Mouse (Mus musculus) regulatory T cell (primary cell): ENCODE results near the gene Krt79.

ENCODE experiments used
- in situ Hi-C: fragments of 300-600 bp; cut with MboI, MseI; formaldehyde crosslinking; loops from one replicate; pipeline ENCODE4 v1.15.1; 2025; ENCODE audit warnings: high pct_unique_total_duplicates

The Krt79 gene

DNA sequence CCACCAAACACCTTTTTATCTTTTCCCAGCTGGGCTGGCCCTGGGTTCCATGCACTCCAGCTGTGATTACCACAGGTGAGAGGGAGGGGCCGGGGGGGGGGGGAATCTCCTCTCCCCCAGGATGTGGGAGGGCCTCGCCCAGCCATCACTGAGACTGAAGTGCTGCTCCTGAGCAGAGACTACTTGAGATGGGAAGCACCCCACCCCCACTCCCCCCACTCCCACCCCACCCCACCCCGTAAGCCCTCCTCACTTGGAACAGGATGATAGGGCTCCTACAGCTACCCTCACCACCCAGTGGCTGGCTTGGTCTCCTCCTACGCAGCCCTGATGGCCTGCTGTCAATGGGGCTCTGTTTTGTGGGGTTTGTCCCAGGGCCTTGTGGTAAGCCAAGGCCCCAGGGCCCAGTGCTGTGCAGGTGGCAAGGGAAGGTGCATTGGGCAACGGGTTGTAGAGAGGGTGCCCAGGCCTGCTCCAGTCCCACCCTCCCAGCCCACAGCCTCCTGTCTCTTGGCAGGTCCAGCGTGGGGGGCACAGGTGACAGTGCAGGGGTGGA lies at the start of gene Krt79:
TSS of gene Krt79 (minus strand) at position 51 of the 556 bp plus-strand sequence.
- in situ Hi-C loops: no loop called here

DNA sequence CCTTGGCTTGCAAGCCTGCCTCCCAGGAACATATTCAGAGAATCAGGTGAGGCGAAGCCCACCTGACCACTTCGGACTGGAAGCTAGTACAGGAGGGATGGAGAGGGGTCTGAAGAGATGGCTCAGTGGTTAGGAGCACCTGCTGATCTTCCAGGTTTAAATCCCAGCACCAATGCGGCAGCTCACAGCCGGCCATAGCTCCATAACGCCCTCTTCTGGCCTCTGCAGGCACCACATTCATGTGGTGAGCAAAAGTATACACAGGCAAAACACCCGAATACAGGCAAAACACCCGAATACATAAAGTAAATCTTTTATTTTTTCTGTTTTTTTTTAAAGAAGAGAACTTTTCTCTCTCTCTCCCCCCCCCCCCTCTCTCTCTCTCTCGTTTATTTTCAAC lies 48.6 kb upstream of the Krt79 start:
- in situ Hi-C loops: no loop called here

DNA sequence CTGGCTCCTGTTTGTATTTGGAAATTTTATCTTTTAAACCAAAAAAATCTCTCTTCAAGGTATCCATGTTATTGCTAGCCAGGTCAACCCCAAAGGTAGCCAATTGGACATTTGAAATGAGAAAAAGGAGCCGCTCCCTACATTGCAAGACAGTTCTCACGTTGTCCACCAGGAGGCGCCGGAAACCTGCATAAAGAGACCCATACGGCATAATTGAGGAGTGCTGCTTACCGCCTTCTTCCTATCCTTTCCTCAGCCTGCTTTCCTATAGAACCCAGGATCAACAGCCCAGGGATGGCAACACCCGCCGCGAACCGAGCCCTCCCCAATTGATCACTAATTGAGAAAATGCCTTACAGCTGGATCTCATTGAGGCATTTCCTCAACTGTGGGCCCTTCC lies 48.0 kb upstream of the Krt79 start:
- in situ Hi-C loops: no loop called here

DNA sequence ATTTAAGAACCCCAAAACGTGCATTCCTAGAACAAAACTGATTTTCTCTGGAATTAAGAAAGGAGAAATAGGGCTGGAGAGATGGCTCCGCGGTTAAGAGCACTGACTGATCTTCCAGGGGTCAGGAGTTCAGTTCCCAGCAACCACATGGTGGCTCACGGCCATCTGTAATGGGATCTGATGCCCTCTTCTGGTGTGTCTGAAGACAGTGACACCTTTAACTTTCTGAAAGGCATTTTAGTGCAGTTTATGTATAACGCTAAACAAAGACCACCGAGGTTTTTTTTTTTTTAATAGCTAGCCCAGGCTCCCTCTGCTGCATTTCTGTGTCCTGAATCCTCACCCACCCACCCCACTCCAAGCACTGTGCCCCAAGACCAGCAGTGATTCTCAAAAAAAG lies 44.6 kb upstream of the Krt79 start:
- in situ Hi-C loops: loop anchor here (5.0 kb wide), 1 partner anchor 657 kb away; no protein-coding TSS in a partner anchor

DNA sequence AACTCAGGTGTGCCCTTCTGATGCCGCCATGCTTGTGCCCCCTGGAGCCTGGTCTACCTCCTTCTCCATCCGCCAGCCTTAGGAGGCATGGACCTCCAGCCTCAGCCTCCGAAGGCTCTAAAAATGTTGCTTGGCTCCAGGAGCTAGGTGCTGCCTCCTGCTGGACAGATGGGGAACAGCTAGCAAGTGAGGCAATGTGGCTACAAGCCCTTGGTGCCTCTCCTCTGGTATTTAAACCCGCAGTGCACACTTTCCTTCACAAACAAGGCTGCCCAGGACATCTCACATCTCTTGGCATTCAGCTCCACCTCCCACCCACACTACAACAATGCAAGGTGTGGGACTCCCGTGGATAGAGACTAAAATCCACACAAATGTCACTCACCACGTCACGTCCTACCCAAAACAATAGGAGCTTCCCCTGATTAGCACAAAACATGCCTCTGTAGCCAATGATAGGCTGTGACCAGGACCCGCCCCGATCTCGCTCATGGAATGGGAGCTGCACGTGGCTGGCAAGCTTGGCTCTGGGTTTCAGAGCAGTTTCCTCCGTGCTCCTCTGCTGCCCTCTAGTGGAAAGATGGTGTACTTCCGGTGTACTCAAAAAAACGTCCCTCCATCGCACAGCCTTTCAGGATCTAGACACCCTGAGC lies 44.0 kb upstream of the Krt79 start:
- in situ Hi-C loops: loop anchor here (5.0 kb wide), 1 partner anchor 657 kb away; no protein-coding TSS in a partner anchor

DNA sequence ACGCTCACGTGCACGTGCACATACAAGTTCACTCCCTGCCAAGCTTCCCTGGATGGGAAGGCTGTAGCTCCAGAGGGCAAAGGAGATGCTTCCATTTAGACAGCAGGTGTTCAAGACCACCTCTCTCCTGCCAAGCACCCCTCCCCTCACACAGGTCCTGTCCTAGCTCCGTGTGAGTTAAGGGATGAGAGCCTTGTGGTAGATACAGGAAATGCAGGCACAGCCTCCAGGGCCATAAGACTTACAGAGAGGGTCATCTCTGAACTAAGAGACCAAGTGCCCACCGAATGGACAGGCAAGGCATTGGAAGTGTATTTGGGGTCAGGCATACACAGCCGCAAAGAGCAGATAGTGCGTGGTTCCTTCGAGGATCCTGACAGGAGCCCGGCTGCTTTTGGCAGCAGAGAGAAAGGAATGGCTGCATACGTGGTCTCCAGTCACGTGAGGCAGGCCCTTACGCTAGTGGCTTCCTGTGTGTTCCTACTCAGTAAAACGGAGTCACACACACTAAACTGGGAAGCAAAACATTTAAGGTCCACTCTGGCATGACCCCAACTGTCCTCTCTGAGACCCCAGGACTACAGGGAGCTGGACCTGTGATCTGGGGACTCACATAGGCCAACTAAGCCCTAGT lies 43.3 kb upstream of the Krt79 start:
- in situ Hi-C loops: loop anchor here (5.0 kb wide), 1 partner anchor 656 kb away; no protein-coding TSS in a partner anchor

DNA sequence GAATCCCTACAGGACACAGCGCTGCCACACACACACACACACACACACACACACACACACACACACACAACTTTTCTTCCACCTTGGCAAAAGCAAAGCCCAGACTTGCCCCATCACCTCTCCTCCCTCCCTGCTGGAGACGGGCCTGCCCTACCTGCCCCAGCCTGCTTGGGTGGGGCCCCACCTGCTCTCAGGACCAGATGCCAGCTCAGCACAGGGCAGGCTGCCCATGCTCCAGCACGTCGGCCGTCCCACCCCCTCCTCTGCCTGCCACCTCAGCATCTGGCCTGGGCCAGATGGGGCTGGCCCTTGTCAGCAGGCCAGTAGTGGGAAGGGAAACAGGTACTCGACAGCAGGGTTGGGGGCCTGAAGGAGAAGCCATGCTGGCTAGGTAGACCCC lies 40.7 kb upstream of the Krt79 start:
- in situ Hi-C loops: loop anchor here (5.0 kb wide), 1 partner anchor 654 kb away; no protein-coding TSS in a partner anchor

DNA sequence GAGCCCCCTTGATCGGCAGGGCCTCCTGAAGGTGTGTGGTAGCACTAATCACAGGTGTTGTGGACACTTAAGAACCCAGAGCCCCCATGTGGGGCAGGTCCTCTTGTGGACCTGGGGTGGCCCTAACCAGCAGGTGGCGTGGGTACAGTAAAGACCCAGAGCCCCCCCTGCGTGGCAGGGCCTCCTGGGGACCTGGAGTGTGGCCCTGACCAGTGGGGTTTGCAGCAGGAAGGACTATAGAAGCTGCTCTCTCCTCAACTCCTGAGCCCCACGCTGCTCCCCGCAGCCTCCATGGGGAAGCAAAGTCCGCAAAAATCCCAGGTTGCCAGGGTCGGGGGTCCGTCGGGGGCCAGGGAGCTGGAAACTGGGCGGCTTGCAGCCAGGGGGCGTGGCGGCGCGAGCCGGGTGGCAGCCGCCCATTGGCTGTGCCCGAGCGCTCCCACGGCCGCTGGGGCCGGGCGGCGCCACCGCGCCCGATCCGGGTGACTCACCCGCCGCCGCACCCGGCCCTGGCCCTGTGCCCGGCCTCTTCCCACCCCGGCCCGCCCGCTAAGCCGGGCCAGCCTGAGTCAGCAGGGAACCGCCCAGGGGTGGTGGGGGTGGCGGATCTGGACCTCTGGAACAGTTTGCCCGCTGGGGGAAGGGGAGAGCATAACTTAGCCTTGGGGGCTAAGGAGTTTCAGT lies 37.1 kb upstream of the Krt79 start:
- in situ Hi-C loops: no loop called here

DNA sequence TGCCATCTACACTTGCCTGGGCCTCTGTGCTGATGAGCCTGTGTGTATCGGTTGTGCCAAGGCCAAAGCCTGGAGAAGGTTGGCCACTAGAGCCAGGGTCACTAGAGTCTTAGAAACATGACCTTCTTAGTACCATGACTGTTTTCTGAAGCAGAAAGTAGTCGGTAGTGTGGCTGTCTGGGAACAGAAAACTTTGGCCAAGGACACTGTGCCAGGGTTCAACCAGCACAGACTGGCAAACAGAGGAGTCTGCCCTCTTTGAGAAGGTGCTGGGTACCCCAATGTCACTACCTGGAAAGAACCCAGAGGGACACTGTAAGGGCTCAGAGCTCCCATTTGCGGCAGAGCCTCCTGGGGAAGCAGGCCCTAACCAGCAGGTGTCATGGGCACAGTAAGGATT lies 36.5 kb upstream of the Krt79 start:
- in situ Hi-C loops: no loop called here

DNA sequence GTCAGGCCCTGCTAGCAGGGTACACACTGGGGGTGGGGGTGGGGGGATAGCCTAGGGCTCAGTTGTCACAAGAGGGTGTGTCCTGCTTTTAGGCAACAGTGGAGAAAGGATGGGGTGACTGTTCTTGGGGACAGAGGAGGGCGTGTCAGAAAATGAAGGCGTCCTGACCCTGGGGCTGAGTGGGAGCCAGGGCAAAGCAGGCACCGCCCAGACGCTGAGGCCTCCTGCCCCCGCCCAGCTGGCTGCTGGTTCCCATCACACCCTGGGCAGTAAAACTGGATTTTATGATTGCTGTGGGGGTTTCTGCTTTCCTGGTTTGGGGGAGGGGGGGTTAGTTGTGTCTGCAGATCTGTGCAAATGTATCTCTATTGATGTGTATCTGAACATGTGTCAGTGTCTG lies 35.9 kb upstream of the Krt79 start:
- in situ Hi-C loops: no loop called here

DNA sequence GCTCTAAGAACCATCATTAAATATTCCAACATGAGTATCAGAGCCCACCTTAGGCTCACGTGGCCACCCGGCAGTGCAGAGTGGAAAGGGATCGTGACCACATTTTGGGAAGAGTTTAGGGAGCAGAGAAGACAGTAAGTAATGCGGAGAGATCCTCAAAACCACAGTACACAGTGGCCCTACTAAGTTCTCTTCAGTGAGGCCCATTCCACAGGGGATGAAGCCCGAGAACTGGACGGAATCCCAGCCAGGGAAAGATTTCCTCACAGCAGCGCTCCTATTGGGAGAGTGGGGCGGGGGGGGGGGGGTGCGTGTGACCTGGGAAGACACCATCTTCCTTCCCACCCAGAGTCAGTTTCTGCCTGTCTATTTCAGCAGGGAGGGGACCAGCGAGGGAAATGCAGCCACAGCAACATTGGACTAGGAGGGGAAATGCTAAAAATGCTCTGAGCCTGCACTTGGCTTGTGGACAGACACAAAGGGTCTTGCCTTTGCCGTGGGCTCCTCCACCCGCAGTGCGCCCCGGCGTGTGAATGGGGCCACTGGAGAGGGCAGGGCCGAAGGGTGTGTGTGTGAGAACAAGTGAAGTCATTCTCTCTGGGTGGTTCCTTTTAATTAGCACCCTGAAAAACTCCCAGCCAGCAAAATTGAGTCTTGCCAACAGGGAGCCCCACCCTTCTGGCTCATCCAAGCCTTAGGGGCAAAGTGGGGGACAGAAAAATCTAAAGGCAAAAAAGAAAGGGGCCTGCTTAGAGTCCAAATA lies 34.1 kb upstream of the Krt79 start:
- in situ Hi-C loops: loop anchor here (5.0 kb wide), 1 partner anchor 197 kb away; no protein-coding TSS in a partner anchor

DNA sequence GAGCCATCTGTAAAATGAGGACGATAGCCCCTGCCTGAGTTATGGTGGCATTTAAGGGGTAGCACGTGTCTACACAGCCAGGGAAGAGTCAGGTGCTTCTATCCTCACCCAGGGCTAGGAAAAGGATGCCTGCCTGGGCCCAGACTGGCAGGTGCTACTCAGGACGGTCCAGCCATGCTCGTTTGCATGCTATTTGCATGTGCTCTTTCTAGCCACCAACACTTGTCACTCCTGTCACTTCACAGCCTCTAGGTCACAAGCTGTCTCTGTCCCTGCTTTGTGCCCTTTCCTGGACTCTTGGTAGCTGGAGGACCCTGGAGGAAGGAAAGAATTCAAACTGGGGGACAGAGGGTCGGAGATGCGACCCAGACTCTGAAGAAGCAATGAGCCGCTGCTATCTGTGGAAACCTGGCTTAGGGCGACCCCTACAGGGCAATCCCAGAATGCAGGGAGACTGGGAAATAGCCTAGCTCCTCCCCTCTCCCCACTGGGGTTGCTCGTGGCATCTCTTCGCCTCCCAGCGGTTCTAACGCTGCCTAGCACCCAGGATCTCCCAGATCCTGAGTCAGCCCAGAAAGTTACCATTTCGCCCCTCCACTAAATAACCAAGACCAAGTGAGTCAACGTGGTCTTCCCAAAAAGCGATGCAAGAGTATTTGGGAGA lies 33.4 kb upstream of the Krt79 start:
- in situ Hi-C loops: loop anchor here (5.0 kb wide), 1 partner anchor 196 kb away; no protein-coding TSS in a partner anchor

DNA sequence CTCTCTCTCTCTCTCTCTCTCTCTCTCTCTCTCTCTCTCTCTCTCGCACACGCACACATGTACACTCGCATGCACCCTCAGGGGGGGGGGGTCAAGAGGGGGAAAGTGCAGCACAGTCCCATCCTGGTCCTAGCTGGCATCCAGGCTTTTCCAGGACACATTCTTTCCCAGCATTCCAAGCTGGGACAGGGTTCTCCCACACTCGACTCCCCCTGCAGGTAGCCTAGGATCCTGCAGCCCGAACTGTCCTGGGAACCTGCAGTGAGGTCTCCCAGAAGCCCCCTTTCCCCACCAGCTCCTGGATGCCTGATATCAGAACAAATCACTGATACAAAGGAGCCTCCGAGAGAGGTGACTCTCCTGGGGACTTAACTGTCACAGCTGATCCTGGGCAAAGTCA lies 30.4 kb upstream of the Krt79 start:
- in situ Hi-C loops: loop anchor here (5.0 kb wide), 1 partner anchor 193 kb away; no protein-coding TSS in a partner anchor

DNA sequence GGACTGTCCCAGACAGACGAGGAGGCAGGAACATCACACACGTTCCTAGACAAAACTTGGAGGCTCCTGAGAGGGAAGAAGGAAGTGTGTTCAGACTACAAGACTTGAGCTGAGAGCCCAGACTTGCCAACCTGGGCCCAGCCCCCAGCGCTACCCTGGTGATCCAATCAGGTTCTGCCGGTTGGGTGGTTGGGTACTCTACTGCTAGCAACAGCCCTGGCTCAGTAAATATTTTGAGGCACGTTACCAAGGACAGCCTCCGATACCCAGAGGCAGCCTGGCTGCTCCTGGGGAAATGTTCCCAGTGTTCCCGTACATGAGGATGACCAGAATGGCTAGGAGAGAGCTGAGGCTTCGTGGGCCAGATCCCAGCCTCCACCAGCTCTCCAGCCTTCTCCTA lies 26.7 kb upstream of the Krt79 start:
- in situ Hi-C loops: no loop called here

DNA sequence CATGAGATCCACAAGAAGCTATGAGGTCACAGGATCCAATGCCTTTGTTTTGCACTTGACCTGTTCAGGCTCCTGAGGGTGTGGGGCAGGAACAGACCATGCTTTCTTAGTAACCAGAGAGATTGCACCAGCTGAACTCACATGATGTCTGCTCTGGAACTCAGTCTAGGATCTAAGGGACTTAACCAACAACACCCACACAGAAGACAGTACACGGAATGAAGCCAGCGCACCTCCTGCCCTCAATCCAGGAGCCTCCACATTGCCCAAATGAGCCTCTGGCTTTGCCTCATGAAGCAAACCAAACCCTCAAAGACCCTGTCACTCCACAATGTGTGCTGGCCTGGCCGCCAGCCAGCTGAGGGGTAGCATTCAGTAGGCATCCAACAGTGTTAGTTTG lies 18.8 kb upstream of the Krt79 start:
- in situ Hi-C loops: loop anchor here (5.0 kb wide), 1 partner anchor 632 kb away; no protein-coding TSS in a partner anchor

DNA sequence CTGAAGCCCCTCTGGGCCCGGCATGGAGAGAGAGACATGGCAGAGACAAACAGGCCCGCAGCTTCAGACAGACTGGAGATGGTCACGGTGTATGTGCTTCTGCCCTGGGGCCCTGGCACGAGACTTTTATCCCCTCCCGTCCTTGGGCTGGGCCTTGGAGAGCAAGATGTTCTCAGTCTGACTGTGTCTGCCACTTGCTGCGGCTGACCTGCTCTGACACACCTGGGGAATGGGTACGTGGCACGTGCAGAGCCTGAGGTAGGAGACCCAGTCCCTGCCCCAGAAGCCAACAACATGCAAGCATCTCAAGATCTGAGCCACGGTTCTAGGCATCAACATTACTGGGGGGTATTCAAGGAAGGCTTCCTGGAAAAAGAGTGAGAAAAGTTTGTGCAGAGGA lies 14.1 kb upstream of the Krt79 start, which contains the start of gene Krt78:
TSS of gene Krt78 (minus strand) at position 101 of the 400 bp plus-strand sequence.
- in situ Hi-C loops: no loop called here

DNA sequence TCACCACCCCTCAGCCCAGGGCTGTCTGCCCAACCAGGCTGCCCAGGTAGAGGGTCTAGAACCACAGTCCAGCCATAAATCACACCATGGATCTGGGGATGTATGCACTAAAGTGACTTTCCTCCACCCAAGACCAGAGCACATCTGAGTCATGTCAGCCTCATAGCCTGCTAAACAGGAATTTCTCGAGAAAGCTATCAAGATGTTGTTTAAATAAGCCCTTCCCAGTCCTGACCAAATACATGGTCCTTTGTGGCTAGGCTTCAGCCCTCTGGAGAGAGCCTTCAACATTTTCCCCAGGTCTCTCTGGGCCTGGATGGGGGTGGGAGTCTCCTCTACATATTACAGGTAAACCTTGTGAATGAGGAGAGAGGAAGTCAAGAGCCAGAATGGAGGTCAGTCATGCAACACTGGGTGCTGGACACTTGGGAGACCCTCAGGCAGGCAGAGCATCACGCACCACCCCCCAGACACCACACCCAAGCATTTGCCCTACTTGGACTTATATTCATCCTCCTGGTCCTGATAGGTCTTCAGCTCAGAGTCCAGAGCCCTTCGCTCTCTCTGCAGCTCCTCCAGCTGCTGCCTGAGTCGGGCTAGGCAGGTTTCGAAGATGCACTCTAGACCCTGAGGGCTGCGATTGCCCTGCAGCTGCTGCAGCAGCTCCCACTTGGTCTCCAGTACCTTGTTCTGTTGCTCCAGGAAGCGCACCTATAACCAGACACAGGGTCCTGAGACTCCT lies 12.8 kb upstream of the Krt79 start:
- in situ Hi-C loops: no loop called here

DNA sequence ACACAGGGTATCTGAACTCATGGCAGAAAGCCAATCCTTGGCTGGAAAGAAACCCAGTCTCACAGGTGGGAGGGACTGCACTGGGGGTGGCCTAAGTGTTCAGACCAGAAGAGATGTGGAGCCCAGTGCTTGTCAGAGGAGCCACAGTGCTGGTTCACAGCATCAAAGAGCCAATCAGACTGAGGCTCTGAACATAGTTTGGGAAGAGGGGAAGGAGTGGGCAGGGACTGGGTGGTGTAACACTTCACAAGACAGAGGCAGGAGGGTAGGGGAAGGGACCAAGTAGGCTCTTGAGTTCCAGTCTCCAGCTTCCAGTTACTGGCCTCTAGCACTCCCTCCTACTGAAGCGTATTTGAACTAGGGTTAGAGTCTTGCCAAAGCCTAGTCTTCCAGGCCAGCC lies 5.3 kb upstream of the Krt79 start:
- in situ Hi-C loops: no loop called here

DNA sequence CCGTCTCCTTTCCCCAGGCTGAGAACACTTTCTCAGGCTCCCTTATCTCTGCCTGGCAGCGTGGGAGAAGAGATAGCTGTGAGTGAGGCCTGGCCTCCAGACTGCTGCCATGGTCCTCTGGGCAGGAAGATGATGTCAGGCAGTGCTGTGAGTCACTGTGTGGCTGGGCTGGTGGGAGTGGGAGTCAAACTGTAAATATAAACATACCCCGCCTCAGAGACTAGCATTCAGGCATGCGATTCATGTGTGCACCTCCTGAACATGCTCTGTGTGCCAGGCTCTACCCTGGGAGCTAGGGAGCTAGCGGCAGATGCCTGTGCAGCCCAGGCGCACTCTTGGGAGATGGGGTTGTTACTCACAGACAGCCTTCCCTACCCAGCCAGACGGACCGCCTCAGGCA lies 1.8 kb upstream of the Krt79 start:
- in situ Hi-C loops: no loop called here
